Mouse (Mus musculus) adrenal gland (tissue): Measurements from ENCODE around the gene Tmem170b.

Experiments
- intact Hi-C: fragments of 180-260 bp; cut with DNase I; formaldehyde crosslinking; loops from one replicate; pipeline ENCODE4 v1.15.1; 2025
- long read RNA-seq, 2 experiments: library from polyadenylated mRNA; unstranded; transcript quantifications; one replicate each; pipeline ENCODE4 v2.0.0; 2020; ENCODE audit warnings: borderline replicate concordance in 1 of 2; ENCODE audit not compliant: insufficient replicate concordance in 1 of 2

The Tmem170b gene
- long read RNA-seq, experiment 1, partial matches to known transcripts: 0 of 4 reads
- long read RNA-seq, experiment 1, other reads (novel, unspliced or antisense): 4 of 4 reads
- long read RNA-seq, experiment 2, partial matches to known transcripts: 0 of 4 reads
- long read RNA-seq, experiment 2, other reads (novel, unspliced or antisense): 4 of 4 reads

DNA sequence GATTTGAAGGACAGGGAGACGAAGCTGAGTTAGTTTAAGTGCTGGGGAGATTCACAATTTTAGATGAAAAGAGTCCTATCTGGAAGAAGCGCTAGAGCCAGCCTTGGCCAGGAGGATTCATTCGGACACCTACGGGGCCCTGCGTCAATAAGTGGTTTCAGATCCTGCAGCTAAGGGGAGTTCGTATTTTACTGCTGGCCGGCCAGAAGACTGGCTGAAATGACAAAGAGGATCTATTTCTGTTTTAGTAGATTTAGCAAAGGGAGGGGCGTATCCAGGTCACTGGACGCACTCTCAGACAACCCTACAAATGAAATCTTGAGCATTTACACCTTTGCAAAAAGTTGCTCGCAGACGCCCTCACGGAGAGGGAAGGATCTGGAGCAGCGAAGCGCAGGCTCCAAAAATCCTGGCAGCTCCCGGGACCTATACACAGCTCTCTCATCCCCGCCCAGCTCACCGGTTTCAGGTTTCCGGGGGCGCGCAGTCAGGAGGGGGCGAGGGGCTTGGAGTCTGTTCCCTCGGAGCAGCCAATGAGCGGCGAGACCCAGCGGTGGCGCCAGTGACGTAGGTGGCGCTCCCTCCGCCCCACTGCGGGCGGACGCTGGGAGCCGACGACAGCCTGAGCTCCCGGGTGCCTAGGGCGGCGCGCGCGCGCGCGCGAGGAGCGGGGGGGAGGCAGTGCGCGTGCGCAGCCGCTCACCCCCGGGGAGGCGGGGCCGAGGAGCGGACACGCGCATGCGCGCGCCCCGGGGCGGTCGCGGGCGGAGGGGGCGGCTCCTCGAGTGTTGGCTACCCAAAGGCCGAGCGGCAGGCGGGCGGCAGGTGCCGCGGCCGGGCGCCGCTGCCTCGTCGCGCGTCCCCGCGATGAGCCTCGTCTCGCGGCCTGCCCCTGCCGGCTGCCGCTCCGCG is at the start of gene Tmem170b:
TSS of gene Tmem170b (plus strand) at position 809 of the 912 bp plus-strand sequence.
- intact Hi-C loops: no loop called here

- intact Hi-C loops: no loop called here
Measured at GRCm38 (mm10) chr13:41561024-41561423, 44.7 kb upstream of the Tmem170b start.

DNA sequence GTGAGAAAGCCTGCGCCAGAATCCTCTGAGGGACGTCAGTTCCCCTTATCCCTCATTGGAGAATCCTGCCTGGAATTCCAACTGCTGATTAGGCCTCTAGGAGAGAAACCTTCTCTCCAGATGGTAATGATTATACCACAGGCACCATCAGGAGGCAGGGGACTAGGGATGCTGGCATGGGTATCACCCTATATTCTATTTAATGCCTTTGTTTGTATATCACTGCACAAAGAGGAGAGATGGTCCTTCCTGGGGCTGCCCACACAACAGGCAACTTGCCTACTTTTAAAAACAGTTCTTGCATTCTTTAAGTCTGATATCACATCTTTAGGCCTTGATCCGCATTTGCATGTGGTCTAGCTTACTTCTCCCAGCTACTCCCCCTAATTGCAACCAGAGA is 37.3 kb upstream of the Tmem170b start:
- intact Hi-C loops: no loop called here

GRCm38 (mm10) chr13:41568926-41569325 is 36.8 kb upstream of the Tmem170b start:
- intact Hi-C loops: no loop called here

- intact Hi-C loops: loop anchor here (5.0 kb wide), 1 partner anchor 107 kb away; no protein-coding TSS in a partner anchor
Measured at GRCm38 (mm10) chr13:41569776-41570175, 35.9 kb upstream of the Tmem170b start.

DNA sequence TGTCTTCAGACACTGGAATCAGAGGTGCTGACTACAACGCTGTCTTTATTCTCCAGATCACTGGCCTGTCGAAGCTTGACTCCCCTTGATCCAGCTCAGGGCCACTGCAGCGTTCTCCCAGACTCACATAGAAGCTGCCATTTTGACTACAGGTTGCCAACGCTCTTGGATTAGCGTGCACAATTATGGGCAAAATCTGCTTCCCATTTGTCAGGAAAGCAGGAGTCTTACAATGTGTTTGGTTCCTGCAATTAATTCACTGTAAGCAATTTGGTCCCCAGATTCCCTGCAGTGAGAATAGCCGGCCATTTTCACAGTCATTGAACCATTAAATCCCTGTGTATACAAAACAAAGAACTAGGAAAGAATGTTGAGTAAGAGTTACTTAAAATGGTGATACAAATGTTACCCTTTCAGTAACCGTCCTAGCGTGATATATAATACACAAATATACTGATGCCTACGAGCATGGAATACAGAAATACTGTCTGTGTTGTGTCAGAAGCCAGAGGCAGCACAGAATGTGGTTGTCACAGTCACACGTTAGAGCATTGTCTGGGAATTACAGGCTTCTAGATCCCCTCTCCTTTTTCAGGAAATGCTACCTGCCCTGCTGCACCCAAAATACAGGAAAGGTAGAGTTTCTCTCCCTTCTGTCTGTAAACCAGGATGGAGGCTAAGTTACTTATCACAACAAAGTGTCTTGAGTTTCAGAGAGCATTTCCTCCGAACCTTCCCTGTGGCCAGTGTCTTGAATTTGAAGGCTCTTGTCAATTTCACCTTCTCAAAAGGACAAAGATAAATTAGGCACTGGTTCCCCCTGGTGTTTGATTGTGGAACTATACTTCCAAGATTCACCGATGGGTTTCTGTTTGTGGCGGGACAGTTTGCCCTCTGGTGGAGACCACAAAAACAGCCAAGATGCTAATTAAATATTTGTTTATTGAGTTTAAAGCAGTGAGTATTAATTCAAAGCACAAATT is 34.0 kb upstream of the Tmem170b start:
- intact Hi-C loops: loop anchor here (1.0 to 5.0 kb wide), 4 partner anchors 63 to 288 kb away; no protein-coding TSS in a partner anchor

- intact Hi-C loops: loop anchor here (1.0 to 5.0 kb wide), 4 partner anchors 62 to 289 kb away; no protein-coding TSS in a partner anchor
Measured at GRCm38 (mm10) chr13:41572351-41572735, 33.4 kb upstream of the Tmem170b start.

DNA sequence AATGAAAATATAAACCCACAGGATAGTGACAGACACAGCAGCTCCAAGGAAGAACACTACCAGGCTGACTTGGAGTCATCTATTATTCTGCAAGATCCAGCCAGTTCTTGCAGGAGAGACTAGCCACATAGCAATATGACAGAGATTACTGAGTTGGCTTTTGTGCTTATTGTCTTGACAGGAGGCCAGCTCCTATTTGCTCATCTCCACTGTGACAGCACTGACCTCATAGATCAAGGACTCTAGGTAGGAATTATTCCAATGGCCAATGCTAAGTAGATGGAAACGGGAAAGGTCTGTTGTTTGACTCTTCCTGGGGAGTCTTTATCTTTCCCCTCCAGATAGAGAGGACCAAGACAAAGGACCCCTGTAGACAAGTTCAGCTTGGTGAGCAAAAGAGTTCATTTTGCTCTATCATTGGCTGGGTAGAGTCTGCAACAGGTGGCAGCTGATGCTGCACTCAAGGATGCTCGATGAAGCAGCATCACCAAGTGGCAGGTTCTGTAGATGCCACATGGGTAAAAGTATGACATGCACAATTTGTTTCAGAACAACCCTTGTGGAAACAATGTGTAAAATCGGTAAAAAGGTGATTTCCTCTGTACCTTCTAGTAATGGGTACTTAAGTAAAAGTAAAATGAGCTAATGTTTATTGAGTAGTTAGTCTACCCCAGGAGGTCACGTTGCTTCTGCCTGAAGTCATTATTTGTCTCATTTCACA is 32.4 kb upstream of the Tmem170b start:
- intact Hi-C loops: loop anchor here (2.0 to 5.0 kb wide), 3 partner anchors 62 to 270 kb away; no protein-coding TSS in a partner anchor

DNA sequence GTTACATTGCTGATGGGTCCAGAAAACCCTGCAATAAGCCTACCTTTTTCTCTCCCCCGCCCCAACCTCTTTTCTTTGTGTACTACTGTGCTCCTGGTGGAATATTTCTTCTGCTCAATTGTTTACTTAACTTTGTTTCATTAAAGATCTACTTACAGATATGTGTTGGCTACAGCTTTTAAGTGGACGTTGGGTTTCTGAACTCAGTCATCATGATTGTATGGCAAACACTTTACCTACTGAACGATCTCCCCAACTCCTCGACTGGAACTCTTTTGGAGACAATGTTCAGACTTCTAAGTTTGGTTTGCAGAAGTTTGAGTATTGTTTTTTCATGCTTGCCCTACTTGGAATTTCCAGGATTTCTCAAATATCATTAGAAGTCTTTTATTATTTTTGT is 24.6 kb upstream of the Tmem170b start:
- intact Hi-C loops: no loop called here

DNA sequence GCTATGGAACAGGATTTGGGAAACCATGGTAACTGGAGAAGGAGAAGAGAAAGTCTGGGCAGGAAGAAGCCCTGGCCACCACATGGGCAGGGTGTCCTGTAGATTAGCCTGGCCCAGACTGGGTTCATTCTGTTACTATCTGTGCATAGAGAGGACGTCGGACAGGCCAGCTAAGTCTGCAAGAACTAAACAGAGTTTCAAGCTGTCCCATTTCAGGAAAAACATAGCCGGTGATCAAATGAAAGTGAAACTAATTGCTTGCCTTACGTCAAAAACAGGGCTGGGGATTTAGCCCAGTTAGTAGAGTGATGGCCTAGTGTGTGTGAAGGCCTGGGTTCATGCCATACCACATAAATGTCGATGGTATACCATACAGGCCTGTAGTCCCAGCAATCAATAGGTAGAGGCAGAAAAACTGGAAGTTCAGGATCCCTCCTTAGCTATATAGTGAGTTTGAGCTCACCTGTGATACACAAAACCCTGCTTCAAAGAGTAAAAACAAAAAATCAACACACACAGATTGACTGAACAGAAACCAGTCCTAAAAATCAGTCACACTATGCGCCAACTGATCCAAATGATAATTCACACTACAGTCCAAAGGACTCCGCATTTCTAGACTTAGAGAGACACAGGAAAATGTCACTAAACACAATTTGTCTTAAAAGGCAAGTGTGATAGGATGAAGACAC is 21.9 kb upstream of the Tmem170b start:
- intact Hi-C loops: no loop called here

DNA sequence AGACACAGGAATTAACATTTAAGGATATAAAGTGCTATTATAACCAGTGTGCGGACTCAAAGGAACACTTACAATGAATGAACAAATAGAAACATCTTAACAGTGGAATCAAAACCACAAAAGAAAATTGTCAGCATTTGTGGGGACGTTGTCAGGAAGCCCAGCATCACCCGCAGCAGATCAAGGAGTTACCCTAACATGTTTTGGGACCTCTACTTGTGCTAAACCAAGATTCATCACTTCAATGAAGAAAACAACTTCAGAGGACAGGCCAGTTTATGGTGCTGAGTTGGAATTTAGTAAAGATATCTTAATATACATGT is 21.4 kb upstream of the Tmem170b start:
- intact Hi-C loops: no loop called here

GRCm38 (mm10) chr13:41584896-41585295 is 20.8 kb upstream of the Tmem170b start:
- intact Hi-C loops: no loop called here

DNA sequence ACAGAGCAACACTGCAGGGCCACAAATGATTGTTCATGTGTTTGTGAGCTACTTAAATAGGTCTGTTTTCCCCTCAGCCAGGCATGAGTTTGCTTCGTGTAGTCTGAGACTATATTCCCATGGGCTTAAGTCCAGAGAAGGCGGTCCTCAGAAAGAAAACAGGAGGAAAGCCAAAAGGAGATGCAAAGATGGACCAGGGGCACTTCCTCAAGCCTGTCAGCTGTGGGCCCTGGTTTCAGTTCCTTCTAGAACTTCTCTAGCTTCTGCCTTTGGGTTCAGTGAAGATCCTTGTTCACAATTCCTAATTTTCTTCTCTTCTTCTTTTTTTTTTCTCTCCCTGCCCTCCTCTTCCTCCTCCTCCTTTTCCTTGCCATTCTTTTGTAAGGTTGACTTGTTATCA is 9.0 kb upstream of the Tmem170b start:
- intact Hi-C loops: no loop called here

DNA sequence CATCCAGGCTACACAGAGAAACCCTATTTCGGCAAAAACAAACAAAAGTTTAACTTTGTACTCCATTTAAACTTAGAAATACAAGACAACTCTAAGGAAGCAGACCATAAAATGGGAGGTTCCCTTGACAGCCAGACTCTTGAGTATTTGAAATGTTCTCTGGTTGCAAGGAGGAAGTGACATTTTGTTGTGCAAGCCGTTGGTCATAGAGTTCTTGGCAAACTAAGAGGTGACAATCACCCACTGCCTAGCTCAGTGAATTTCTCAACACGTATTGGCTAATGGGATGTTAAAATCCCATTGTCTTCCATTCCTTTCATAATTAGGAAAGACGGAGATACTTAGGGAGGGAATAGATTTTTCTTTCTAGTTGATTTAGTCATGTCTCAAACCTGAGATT is 5.7 kb upstream of the Tmem170b start:
- intact Hi-C loops: no loop called here

DNA sequence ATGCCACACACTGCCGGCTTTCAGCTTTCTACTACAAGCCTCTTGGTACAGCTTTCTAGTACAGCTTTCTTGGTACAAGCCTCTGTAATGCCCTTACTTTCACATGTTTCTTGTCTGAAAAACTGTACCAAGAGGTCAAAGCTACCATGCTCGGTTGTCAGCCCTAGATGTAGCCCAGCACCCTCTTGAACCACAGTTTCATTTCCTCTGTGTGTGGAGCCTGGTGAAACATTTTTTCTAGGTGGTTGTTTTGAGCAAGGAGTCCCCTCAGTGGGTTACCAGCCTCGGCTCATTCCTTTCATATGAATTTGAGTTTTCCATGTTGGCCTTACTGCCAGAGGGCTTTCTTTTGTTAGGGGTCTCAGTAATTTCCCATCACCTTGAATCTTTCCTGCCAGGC is 4.7 kb upstream of the Tmem170b start:
- intact Hi-C loops: no loop called here

DNA sequence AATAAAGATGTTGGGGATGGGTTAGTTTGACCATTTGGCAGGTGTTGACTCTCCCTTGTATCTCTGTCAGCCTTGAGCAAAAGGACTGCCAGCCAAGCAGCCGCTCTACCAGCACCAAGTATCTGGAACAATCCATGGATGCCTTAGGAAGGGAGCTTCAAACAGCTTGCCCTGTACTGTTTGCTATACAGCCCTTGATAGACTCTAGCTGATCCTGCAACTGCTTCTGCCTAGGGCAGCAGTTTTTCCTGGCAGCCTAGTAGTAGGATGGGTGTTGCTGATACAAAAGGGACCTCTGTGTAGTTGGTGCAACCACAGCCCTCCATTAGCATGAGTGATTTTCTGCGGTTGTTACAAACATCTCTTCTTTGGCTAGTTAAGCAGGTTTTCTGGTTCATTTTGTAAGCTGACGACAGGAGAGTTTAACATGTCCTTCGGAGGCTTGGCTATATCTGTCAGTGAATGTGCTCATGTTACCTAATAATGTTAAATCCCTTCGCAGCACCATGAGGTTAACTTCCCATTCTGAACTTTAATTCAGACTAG is 1.7 kb upstream of the Tmem170b start:
- intact Hi-C loops: no loop called here

GRCm38 (mm10) chr13:41606081-41607000 is 634 bp downstream of the Tmem170b start:
- intact Hi-C loops: no loop called here

- intact Hi-C loops: no loop called here
Measured at GRCm38 (mm10) chr13:41607589-41607988, 1.9 kb downstream of the Tmem170b start.

GRCm38 (mm10) chr13:41608559-41608958 is 2.9 kb downstream of the Tmem170b start:
- intact Hi-C loops: no loop called here
